Mouse (Mus musculus): ENCODE measurements at regions not wholly inside any gene's neighbourhood (a gene's known extent, or its start where the extent isn't known, plus 50 kb on each side); places are given as distances from the start of the nearest gene placed in this dataset.

- TF ChIP-seq MAFK (IDR thresholded peaks at IDR 0.05; ENCODE audit: insufficient read depth, low read depth, low read length) (no peak), ZC3H11A (IDR thresholded peaks at IDR 0.05; ENCODE audit: borderline replicate concordance, low read depth, low read length) (no peak)
Observed at GRCm38 (mm10) chr2:166403319-166403718, 247.9 kb upstream of the Sulf2 start.
